Mouse (Mus musculus): Measurements from ENCODE around the gene Prr5l. TPM values are rescaled to one million over a fixed set of nuclear protein-coding genes. Genes with fewer than 3 reads are reported as not detected.

Prr5l gene
- 1.4 and 1.7 TPM in 2 replicates for polyA plus RNA-seq (2012; rRNA removed)
- 1.7 and 3.9 TPM in 2 replicates for polyA plus RNA-seq (2014; fragmentation: Nextera tagmentation; extraction: Ambion mirVana)

- ATAC-seq (ENCODE audit: insufficient read depth) (no peak), DNase-seq (ENCODE audit: low read depth in 3 of 3, low spot score in 3 of 3) (no peak)
- Histone ChIP-seq H3K4me2 (ENCODE audit: low read depth) (no peak within 1 kb of the TSS), H3K4me3 (ENCODE audit: insufficient read depth in 1 of 2, low read depth in 2 of 2, low read length in 2 of 2) (no peak within 1 kb of the TSS), H3K36me3 (replicated peaks; ENCODE audit: control insufficient read depth, insufficient read depth, low read depth) (no peaks in the 10 kb centered on the region), H3K27ac (no peak within 1 kb of the TSS), H3K9me3 (ENCODE audit: control insufficient read depth, low read length) (no peaks in the 10 kb centered on the region), H3K4me1 (replicated peaks; ENCODE audit: control insufficient read depth in 2 of 2, insufficient read depth in 2 of 2, low read length in 1 of 2) (peaks cover 7 to 15% of the 10 kb centered on the region in 2 experiments), H3K9ac (replicated peaks) (no peak within 1 kb of the TSS), H3K27me3 (ENCODE audit: control insufficient read depth, insufficient read depth, low read length) (no peaks in the 10 kb centered on the region)
- TF ChIP-seq EP300 (IDR thresholded peaks at IDR 0.05; ENCODE audit: low read depth), result no peak
- TF ChIP-seq CTCF (IDR thresholded peaks at IDR 0.05; ENCODE audit: low read depth), result no peak
- WGBS (ENCODE audit: insufficient replicate concordance), result 39% methylated on average over 3 of the region's 3 CpGs
These were observed at the start of gene Prr5l for GRCm38 (mm10) chr2:101882998-101883397. Prr5l (minus strand) TSS chr2:101883027.

GRCm38 (mm10) chr2:101932169-101932936 lies 49.5 kb upstream of the Prr5l start:
- 61% methylated on average over 14 of the region's 14 CpGs for WGBS (ENCODE audit: insufficient replicate concordance)
- H3K9ac ChIP-seq (replicated peaks), result no peak overlapping the region
- H3K9me3 ChIP-seq (ENCODE audit: control insufficient read depth, low read length), result no peaks in the 10 kb centered on the region
- no peak for ATAC-seq (ENCODE audit: insufficient read depth)
- no peak overlapping the region for H3K27ac ChIP-seq
- H3K4me2 ChIP-seq (ENCODE audit: low read depth), result no peak overlapping the region
- no peaks in the 10 kb centered on the region for H3K4me1 ChIP-seq (replicated peaks; ENCODE audit: control insufficient read depth in 2 of 2, insufficient read depth in 2 of 2, low read length in 1 of 2)
- TF ChIP-seq CTCF (IDR thresholded peaks at IDR 0.05; ENCODE audit: low read depth) (no peak), EP300 (IDR thresholded peaks at IDR 0.05; ENCODE audit: low read depth) (no peak)
- no peaks in the 10 kb centered on the region for H3K27me3 ChIP-seq (ENCODE audit: control insufficient read depth, insufficient read depth, low read length)
- H3K36me3 ChIP-seq (replicated peaks; ENCODE audit: control insufficient read depth, insufficient read depth, low read depth), result no peaks in the 10 kb centered on the region
- DNase-seq (ENCODE audit: low read depth in 3 of 3, low spot score in 3 of 3), result no peak
- H3K4me3 ChIP-seq (ENCODE audit: insufficient read depth in 1 of 2, low read depth in 2 of 2, low read length in 2 of 2), result no peak overlapping the region

GRCm38 (mm10) chr2:101925591-101926188 lies 42.9 kb upstream of the Prr5l start:
- no peak for ATAC-seq (ENCODE audit: insufficient read depth)
- Histone ChIP-seq H3K4me1 (replicated peaks; ENCODE audit: control insufficient read depth in 2 of 2, insufficient read depth in 2 of 2, low read length in 1 of 2) (peaks cover 0 to 7% of the 10 kb centered on the region in 2 experiments; a peak in 1 of 4 replicates), H3K9me3 (ENCODE audit: control insufficient read depth, low read length) (no peaks in the 10 kb centered on the region), H3K27me3 (ENCODE audit: control insufficient read depth, insufficient read depth, low read length) (no peaks in the 10 kb centered on the region), H3K36me3 (replicated peaks; ENCODE audit: control insufficient read depth, insufficient read depth, low read depth) (no peaks in the 10 kb centered on the region), H3K9ac (replicated peaks) (no peak overlapping the region), H3K27ac (no peak overlapping the region), H3K4me2 (ENCODE audit: low read depth) (no peak overlapping the region), H3K4me3 (ENCODE audit: insufficient read depth in 1 of 2, low read depth in 2 of 2, low read length in 2 of 2) (no peak overlapping the region)
- no peak for TF ChIP-seq CTCF (IDR thresholded peaks at IDR 0.05; ENCODE audit: low read depth)
- TF ChIP-seq EP300 (IDR thresholded peaks at IDR 0.05; ENCODE audit: low read depth), result no peak
- DNase-seq (ENCODE audit: low read depth in 3 of 3, low spot score in 3 of 3), result no peak
- WGBS (ENCODE audit: insufficient replicate concordance), result 63% methylated on average over 12 of the region's 12 CpGs

GRCm38 (mm10) chr2:101925183-101925582 lies 42.4 kb upstream of the Prr5l start:
- no peak for TF ChIP-seq EP300 (IDR thresholded peaks at IDR 0.05; ENCODE audit: low read depth)
- no peak for TF ChIP-seq CTCF (IDR thresholded peaks at IDR 0.05; ENCODE audit: low read depth)
- Histone ChIP-seq H3K9ac (replicated peaks) (no peak overlapping the region), H3K9me3 (ENCODE audit: control insufficient read depth, low read length) (no peaks in the 10 kb centered on the region), H3K36me3 (replicated peaks; ENCODE audit: control insufficient read depth, insufficient read depth, low read depth) (no peaks in the 10 kb centered on the region), H3K4me1 (replicated peaks; ENCODE audit: control insufficient read depth in 2 of 2, insufficient read depth in 2 of 2, low read length in 1 of 2) (peaks cover 0 to 7% of the 10 kb centered on the region in 2 experiments; a peak in 1 of 4 replicates), H3K27ac (no peak overlapping the region), H3K4me2 (ENCODE audit: low read depth) (no peak overlapping the region), H3K27me3 (ENCODE audit: control insufficient read depth, insufficient read depth, low read length) (no peaks in the 10 kb centered on the region), H3K4me3 (ENCODE audit: insufficient read depth in 1 of 2, low read depth in 2 of 2, low read length in 2 of 2) (no peak overlapping the region)
- ATAC-seq (ENCODE audit: insufficient read depth), result no peak
- DNase-seq (ENCODE audit: low read depth in 3 of 3, low spot score in 3 of 3), result no peak
- WGBS (ENCODE audit: insufficient replicate concordance), result 67% methylated on average over 3 of the region's 3 CpGs

- Histone ChIP-seq H3K4me2 (ENCODE audit: low read depth) (no peak overlapping the region), H3K9ac (replicated peaks) (no peak overlapping the region), H3K27me3 (ENCODE audit: control insufficient read depth, insufficient read depth, low read length) (no peaks in the 10 kb centered on the region), H3K27ac (no peak overlapping the region), H3K4me3 (ENCODE audit: insufficient read depth in 1 of 2, low read depth in 2 of 2, low read length in 2 of 2) (no peak overlapping the region), H3K36me3 (replicated peaks; ENCODE audit: control insufficient read depth, insufficient read depth, low read depth) (no peaks in the 10 kb centered on the region), H3K4me1 (replicated peaks; ENCODE audit: control insufficient read depth in 2 of 2, insufficient read depth in 2 of 2, low read length in 1 of 2) (peaks cover 0 to 7% of the 10 kb centered on the region in 2 experiments; a peak in 1 of 4 replicates), H3K9me3 (ENCODE audit: control insufficient read depth, low read length) (no peaks in the 10 kb centered on the region)
- 62% methylated on average over 4 of the region's 4 CpGs for WGBS (ENCODE audit: insufficient replicate concordance)
- ATAC-seq (ENCODE audit: insufficient read depth), result no peak
- TF ChIP-seq CTCF (IDR thresholded peaks at IDR 0.05; ENCODE audit: low read depth) (no peak), EP300 (IDR thresholded peaks at IDR 0.05; ENCODE audit: low read depth) (no peak)
- DNase-seq (ENCODE audit: low read depth in 3 of 3, low spot score in 3 of 3), result peak; percentile 19 to 28 (median 19)
These were observed 40.4 kb upstream of the Prr5l start for GRCm38 (mm10) chr2:101923181-101923580.
